Mouse (Mus musculus) ovary, adult 18-20 months (tissue): ENCODE results near the gene Bcl7b.
A peak's percentile ranks its signal among the peaks of the same experiment; 100 is the strongest.

Source experiments
- DNase-seq: peaks from one replicate; pipeline ENCODE4 v3.0.0; 2022; ENCODE audit warnings: low spot score, mixed read lengths

The Bcl7b gene

GRCm38 (mm10) chr5:135169479-135169878 is 1.4 kb downstream of the Bcl7b start:
- no peak for DNase-seq

- no peak for DNase-seq
Measured at GRCm38 (mm10) chr5:135171688-135172220, 3.7 kb downstream of the Bcl7b start.

GRCm38 (mm10) chr5:135172986-135173385 is 4.9 kb downstream of the Bcl7b start:
- DNase-seq = no peak

GRCm38 (mm10) chr5:135175086-135175485 is 7.0 kb downstream of the Bcl7b start:
- no peak for DNase-seq

GRCm38 (mm10) chr5:135178523-135178922 is 10.4 kb downstream of the Bcl7b start:
- DNase-seq = no peak

- DNase-seq = no peak
Measured at GRCm38 (mm10) chr5:135178996-135179395, 10.9 kb downstream of the Bcl7b start.

- DNase-seq = no peak
Measured at GRCm38 (mm10) chr5:135179616-135180015, 11.5 kb downstream of the Bcl7b start.

- no peak for DNase-seq
Measured at GRCm38 (mm10) chr5:135180796-135181195, 12.7 kb downstream of the Bcl7b start.

GRCm38 (mm10) chr5:135181776-135182175 is 13.7 kb downstream of the Bcl7b start:
- no peak for DNase-seq

GRCm38 (mm10) chr5:135183131-135183861 is 15.2 kb downstream of the Bcl7b start:
- DNase-seq = no peak

- DNase-seq = no peak
Measured at GRCm38 (mm10) chr5:135185016-135185415, 16.9 kb downstream of the Bcl7b start.

- no peak for DNase-seq
Measured at GRCm38 (mm10) chr5:135185596-135185995, 17.5 kb downstream of the Bcl7b start.

- no peak for DNase-seq
Measured at GRCm38 (mm10) chr5:135186231-135186620, 18.1 kb downstream of the Bcl7b start.

- peak; percentile 99 for DNase-seq
Measured at GRCm38 (mm10) chr5:135186621-135187348, 18.7 kb downstream of the Bcl7b start, which contains the start of gene Baz1b. Gene Baz1b (plus strand): TSS chr5:135187264.

- DNase-seq = no peak
Measured at GRCm38 (mm10) chr5:135187349-135188213, 19.5 kb downstream of the Bcl7b start.

- no peak for DNase-seq
Measured at GRCm38 (mm10) chr5:135188214-135188554, 20.1 kb downstream of the Bcl7b start.

- no peak for DNase-seq
Measured at GRCm38 (mm10) chr5:135189281-135190022, 21.4 kb downstream of the Bcl7b start.

GRCm38 (mm10) chr5:135191620-135192019 is 23.5 kb downstream of the Bcl7b start:
- no peak for DNase-seq

- DNase-seq = no peak
Measured at GRCm38 (mm10) chr5:135192431-135192830, 24.3 kb downstream of the Bcl7b start.

GRCm38 (mm10) chr5:135196367-135196766 is 28.3 kb downstream of the Bcl7b start:
- no peak for DNase-seq

GRCm38 (mm10) chr5:135202763-135203162 is 34.7 kb downstream of the Bcl7b start:
- DNase-seq = no peak

- no peak for DNase-seq
Measured at GRCm38 (mm10) chr5:135208197-135208596, 40.1 kb downstream of the Bcl7b start.
